Mouse (Mus musculus) kidney, postnatal 4 days (tissue): ENCODE measurements around the gene Baz2b.
"Not testable (repeated sequence)": the region's sequence is repeated elsewhere in the genome, so short reads cannot be mapped to it uniquely, and the experiment has no call there.

Experiments used
- DNase-seq, 2 experiments: peaks; one replicate each; pipeline ENCODE4 v3.0.0; 2021; ENCODE audit warnings: mixed read lengths in 2 of 2

Baz2b gene

DNA sequence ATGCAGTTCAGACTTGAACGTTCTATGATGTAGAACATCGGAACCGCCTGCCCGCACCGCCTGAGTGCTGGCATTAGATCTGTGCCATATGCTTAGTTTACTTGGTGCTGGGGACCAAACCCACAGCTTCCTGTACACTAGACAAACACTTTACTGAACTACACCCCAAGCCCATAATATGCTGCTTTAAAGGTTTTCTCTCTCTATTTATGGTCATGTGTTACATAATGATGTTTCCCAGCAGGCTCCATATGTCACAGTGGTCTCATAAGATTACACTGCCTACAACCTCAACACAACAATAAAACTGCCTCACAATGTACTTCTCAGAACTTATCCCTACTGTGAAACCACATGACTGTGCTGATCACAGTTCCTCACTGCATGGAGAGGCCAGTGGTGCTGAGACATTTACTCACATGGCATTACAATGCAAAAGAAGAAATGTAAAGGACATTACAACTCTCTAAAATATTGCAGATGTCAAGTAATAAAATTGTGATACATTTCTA is 9.5 kb downstream of the Baz2b start:
- DNase-seq, result no peak

DNA sequence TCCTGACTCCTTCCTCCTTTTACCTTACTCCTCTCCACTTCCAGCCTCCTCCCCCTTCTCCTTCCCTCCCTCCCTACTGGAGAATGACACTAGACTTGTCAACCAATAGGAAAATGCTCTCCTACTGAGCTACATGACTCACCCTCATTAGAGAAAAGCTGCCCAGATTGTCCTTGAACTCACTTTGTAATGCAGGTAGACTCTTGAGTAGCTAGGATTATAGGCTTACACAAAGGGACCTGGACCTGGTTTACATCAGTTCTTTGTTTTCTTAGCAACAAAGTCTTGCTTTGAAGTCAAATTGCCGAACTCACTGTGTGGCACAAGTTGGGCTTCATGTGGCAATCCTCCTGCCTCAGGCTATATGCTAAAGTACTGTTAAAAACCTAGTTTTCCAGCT is 12.8 kb downstream of the Baz2b start:
- DNase-seq, result no peak

DNA sequence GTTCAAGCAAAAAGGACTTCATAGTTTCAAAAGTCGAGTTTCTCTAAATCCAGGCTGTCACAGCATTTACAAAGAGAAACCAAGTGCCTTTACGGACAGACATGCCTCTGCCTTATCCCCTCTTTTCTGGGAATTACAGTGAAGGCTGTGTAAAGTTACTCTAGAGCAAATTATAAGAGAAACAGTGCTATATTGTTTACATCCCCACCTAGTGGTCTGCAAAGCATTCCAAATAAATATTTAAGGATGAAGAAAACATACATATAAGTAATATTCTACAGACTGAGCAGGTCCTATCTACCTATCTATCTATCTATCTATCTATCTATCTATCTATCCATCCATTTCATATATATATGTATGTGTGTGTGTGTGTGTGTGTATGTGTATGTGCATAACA is 27.9 kb downstream of the Baz2b start:
- DNase-seq, result no peak

DNA sequence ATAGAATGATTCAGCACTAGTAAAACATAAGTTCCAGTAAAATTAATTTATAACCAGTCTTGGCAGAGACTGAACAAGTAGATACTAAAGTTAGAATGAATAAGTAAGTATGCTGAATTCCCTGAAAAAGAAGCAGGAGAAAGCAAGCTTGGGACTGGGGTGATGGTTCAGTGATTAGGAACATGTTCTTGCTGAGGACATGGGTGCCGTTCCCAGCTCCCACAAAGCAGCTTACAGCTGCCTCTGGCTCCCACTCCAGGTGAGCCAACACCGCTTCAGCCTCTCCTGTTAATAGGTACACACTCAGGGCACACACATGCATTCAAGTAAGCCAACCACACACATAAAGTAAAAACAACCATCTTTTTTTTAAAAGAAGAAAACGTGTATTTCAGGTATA is 32.1 kb downstream of the Baz2b start:
- no peak for DNase-seq

DNA sequence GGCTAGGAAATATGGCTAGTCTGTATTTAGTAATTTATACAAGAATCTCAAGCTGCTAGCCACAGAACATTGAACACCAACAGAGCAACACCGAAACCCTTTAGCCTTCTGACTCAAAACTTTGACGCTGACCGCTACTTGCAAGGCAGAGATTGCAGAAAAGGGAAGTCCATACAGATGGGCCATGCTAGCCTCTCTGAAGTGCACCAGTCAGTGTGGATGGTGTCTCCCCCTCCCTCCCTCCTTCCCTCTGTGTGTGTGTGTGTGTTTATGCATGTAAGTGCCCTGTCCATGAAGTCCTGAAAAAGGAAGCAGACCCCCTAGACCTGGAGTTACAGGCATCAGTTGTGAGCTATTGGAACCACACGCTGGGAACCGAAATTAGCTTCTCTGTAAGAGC is 33.6 kb downstream of the Baz2b start:
- no peak for DNase-seq

DNA sequence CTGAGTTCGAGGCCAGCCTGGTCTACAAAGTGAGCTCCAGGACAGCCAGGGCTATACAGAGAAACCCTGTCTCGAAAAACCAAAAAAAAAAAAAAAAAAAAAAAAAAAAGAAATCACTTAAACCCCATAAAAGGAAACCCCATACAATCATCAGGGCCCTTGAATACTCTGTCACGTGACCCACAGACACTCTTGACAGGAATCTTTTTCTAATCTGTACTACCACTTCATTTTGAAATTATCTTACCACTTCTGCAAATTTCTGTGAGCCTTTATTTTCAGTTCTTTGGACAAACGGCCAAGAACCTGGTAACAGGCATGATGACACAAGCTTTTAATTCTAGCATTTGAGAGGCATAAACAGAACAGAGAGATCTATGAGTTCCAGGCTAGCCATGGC is 34.6 kb downstream of the Baz2b start:
- no peak for DNase-seq

DNA sequence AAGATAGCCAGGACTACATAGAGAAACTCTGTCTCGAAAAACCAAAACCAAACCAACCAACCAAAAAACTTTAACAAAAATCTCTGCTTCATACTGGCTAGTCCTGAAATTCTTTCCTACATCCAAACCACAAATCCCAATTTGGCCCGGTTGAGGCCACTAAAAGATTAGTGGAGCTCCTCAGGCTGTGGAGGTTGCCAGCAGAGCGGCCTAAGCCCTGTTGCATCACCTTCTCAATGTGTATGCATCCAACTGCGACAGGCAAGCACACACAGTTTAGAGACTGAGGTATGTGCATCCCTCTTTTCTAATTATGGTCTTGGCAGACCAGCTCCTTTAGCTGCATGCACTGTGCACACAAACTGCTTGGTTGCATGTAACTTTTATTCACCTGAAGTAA is 36.0 kb downstream of the Baz2b start:
- no peak for DNase-seq

DNA sequence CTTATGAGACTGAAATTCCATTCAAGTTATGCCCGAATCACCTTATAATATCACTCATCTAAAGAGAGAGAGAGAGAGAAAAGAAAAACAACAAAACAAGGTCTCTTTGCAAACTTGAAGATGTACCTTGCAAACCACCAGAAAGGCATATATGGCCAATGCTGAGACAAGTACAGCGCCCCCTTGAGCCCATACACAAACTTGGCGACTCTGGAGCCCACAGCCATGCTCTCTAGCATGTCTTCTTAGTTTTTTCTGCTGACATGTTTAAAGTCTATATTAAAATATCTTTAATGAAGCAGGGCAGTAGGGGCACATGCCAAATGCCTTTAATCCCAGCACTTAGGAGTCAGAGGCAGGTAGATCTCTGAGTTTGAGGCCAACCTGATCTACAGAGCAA is 36.4 kb downstream of the Baz2b start:
- no peak for DNase-seq

DNA sequence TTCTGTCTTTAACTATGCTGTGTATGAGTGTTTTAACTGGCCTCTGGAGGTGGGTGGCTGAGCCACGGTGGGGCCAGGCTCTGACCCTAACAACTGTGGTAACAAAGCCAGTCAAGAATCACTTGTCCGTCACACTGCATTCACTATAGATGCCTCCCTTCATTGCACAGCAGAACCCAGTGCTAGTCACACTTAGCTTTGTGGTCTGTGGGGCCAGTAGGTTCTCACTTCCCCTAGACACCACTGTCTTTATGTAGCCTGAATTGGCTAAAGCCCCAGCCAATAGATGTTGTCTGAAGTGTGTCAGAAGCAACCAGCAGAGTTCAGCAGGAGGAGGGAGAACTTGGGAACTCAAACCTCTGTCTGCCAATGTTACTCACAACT is 37.1 kb downstream of the Baz2b start:
- DNase-seq, result no peak

DNA sequence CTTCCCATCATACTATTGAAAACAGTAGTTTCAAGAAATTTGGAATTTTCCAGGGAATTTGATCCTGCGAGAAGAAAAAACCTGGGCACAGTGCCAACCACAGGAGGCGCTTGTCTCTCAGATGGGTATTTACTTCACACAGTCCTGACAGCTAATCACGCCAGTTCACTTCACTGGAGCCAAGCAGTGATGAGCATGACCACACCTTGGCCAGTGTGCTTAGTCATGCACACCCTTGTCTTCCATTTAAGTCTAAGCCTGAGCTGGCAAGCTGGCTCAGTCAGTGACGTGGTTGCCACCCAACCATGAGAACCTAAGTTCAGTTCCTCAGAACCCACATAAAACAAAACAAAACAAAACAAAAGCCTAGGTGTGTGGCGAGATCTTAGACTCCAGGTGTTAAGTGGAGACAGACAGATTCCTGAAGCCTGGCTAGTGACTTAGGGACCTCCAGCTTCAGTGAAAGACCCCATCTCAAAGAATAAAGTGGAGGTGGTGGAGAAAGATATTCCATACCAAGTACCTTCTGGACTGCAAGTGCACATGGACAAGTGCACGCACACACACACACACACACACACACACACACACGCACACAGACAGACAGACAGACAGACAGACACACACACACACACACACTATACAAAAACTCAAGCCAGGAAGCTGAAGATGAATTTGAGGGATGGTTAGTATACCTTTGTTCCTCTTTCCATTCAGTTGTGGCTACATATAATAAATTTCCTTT is 37.7 kb downstream of the Baz2b start:
- DNase-seq, result peak; percentile 28 to 55

DNA sequence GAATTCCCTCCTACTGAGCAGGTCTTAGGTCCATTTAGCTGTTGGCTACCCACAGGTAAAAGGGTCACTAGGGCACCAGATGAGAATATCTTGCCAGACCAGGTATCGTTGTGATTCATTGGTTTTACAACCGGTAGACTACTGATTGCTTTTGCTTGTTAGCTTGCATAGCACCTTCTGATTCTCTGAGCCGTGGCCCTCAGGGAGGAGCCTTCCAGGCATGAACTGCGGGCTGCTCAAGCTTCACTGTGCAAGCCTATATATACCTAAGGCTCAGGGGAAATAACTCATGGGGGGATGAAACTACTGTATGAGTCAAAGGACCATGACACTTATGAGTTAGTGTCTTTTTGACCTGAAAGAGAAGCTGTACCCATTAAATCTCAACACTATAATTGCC is 42.8 kb downstream of the Baz2b start:
- DNase-seq, result peak in 1 of 2 experiments; percentile 14

DNA sequence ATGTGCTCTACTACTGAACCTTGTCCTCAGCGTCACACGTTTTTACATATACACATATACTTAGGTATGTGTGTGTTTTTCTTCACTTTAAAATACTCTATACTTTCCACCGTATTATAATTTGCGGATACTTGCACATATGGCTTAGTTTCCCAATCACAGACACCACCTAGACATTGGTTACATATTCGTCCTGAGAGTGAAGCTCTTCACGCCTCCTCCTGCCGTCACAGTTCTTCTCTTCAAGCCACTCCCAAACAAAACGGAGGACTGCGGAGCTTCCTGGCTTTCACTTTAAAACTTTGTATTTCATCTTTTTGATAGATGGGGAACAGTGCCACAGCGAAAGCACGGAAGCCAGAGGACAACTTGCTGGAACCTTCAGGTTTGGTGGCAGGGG is 44.0 kb downstream of the Baz2b start:
- no peak for DNase-seq

DNA sequence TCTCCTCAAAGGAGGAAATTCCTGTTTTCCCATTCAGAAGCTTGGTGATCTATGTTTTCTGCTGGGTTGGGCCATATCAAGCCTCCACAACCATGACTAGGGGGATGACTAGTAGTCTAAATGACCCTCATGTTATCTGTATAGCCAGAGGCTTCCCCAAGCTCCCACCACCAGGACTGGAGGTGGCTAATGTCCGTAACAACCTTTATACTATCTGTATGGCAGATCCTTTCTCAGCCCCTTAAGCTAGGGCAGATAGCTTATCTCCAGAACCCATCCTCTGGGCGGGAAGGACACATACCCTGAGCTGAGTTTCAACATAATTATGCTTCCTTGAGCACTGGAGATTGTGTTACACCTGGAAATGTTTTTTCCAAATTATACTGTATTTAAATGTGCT is 45.9 kb downstream of the Baz2b start:
- DNase-seq, result no peak

DNA sequence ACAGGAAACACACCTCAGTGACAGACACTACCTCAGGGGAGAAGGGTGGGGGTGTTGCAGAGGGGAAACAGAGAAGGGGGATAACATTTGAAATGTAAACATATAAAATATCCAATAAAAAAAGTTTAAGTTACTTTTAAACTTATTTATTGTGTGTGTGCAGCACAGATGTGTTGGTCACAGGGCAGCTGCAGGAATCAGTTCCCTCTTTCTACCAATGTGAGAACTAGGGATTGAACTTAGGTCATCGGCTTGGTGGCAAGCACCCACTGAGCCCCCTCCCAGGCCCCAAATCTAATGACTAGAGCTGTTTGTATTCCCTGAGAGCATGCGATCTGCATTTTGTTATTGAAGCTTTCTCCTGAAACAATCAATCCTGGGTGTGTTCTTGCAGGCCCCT is 57.2 kb downstream of the Baz2b start:
- DNase-seq, result no peak

DNA sequence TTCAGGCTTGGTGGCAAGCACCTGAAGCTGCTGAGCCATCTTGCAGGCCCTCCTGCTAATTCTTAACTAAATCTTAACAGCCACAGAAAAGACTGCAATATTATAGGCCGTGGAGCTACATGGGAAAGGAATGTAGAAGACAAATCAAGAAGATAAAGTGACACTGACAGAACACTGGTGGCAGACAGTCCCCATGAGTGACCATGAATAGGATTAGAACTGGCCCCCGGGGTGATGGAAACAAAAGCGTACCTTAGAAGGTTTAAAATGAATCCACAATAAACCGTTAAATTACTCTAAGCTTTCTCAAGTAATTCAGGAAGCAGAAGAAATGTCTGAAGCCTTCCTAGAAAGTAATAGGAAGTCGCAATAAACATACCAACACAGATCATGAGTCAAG is 61.0 kb downstream of the Baz2b start:
- DNase-seq, result no peak

DNA sequence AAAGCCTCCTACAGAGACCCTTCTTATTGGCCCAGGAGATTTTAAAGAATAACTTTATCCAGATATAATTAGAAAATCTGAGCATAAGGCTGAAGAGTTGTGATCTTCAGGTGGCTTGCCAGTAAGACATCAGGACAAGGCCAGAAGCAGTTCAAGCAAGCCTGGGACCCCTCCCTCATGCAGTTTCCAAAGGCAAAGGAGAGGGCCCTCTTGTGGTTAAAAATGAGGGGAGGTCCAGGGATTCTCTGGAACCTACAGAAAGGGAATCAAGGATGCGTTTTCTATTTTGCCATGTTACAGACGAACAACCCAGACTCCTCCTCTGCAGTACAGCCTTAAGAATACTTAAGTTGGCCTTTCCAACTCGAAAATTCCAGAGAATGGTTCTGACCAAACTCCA is 62.2 kb downstream of the Baz2b start:
- DNase-seq, result no peak

DNA sequence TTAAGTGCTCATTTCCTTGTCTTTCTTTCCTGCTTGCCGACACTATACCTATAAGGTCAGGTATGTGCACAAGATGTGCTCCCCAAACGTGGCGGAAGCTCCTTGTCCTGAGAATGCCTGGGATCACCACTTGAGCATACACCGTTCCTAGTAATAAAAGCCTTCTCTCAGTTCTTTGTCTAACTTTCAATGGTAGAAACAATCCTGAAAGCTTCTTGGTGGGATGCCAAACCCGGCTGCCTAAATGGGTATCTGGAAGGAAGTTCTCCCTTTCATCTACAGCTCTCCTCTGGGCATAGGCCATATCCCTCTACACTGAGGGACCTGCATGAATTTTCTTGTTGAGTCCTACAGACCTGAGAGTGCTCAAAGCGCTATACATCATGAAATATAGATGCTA is 63.9 kb downstream of the Baz2b start:
- peak; percentile 24 to 33 for DNase-seq

DNA sequence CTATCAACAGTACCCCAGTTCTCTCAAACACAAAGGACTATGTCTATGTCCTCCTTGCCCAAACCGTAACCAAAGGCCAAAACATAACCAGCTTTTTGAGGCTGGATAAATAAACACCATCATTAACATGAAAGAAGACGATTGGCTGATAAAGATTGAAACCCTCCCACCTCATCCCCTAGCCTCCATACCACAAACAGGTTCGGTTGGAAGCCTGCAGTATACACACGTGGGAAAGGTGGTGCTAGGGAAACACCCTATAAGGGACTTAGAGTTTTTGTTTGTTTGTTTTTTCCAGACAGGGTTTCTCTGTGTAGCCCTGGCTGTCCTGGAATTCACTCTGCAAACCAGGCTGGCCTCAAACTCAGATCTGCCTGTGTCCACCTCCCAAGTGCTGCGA is 66.3 kb downstream of the Baz2b start:
- DNase-seq, result no peak

DNA sequence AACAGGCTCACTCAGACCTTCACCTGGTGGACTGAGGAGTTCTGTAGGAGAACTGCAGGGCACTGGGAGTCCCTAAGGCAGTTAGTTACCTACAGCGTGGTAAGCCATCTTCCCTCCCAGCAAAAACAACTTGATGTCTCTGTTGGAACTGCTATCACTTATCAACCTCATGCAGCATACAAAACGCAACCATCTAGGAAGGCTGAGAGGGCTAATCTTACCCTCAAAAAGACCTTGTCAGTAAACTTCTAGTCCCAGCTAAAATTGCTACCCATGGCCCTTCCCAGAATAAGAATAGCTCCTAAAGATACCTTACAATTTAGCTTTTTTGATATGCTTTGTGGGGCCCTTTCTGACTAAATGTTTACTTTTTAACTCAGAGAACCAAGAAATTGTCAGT is 67.4 kb downstream of the Baz2b start:
- DNase-seq, result no peak

DNA sequence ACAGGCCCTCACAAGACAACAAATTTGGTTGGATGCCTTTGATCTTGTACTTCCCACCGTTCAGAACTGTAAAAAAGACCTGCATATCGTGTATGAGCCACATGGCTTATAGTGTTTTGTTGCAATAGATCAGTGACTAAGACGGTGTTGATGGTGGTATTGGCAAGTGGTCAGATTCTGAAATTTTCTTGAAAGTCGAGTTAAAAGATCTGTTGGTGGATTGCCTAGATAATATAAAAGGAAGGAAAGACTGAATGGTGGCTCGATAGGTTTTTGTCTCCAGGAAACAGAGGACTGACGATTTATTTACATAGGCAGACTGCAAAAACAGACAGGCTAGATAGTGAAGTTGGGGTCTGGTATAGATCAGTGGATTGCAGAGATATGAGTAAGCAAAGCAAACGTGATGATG is 70.9 kb downstream of the Baz2b start:
- DNase-seq, result no peak

DNA sequence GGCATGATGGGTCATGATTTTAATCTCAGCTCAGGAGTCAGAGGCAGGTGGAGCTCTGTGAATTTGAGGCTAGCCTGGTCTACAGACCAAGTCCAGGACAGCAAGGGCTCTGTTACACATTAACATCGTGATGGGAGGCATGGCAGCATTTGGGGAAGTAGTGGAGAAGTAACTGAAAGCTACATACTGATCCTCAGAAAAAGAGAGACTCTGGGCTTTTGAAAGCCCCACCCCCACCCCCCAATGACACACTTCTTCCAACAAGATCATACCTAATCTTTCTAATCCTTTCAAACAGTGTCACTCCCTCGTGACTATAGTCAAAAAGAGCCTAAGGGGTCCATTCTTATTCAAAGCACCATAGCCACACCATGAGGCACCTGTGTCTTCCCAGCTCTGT is 73.8 kb downstream of the Baz2b start:
- no peak for DNase-seq

DNA sequence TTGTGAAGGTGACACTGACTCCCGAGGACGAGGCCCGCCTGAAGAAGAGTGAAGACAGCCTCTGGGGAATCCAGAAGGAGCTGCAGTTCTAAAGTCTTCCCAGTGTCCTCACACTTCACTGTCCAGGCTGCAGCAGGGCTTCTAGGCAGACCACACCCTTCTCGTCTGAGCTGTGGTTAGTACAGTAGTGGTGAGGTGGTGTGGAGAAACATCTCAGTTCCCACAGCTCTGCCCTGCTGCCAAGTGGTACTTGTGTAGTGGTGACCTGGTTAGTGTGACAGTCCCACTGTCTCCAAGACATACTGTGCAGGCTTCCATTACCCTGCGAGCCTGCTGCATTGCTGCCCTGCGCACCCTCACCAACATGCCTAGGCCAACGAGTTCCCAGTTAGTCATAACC is 74.7 kb downstream of the Baz2b start:
- not testable (repeated sequence) for DNase-seq

DNA sequence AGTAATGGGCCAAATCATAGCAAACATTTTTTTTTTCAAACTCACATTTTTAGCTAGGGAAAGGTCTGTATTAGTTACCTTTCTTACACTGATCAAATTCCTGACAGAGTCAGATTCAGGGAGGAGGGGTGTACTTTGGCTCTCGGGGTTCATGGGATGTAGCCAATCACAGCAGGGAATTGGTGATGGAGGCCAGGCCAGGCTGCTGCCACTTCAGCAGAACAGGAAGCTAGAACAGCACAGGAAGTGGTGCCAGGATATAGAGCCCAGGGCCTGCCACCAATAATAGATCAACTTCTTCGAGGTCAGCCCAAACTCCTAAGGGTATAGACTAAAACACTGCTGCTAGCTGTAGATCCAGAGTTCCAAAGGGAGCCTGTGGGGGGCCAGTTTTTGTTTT is 76.6 kb downstream of the Baz2b start:
- no peak for DNase-seq

DNA sequence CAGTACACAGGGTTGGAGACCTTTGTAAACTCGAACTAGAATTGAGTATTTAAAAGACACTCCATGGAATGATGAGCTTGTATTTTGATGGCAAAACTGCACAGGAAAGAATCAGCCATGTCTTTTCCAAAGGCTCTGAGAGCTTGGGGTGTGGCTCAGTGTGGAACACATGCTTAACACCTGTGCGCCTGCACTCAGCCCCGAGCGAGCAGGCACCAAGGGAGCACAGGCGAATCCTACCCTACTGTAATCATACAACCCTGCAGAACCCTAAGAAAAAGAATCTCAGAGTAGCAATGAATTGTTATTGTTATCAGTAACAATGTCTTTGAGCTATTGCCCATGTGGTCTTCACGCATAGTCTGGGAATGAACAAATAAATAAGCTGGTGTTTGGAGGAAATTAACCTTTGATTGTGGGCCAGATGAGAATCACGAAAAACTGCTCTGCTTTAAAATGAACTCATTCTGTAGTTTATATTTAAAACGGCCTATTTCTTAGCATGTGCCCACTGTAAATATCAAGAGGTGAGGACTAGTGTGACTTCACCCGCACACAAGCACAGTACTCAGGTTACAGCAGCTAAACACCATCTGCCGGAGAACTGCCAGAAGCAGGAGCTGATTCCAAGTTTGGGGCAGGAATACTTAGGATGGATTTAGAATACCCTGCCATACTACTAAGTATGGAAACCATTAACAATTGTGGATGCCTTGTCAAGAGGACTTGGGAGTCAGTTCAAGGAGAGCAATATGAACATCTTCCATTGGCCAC is 77.2 kb downstream of the Baz2b start:
- no peak for DNase-seq

DNA sequence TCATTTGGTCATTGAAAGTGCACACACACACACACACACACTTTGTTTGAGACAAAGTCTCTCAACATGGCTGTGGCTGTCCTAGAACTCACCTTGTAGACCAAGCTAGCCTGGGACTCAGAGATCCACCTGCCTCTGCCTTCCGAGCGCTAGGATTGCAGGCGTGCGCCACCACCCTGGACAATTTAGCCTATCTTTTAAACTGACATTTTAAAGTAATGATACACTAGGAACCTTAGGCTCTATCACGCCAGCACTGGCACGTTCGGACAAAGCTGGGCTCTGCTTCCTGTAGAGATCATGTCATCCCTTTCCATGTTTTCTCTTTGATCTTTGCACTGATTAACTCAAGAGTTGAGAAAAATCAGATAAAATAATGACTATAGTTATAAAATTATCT is 81.0 kb downstream of the Baz2b start:
- DNase-seq, result no peak
